Mouse (Mus musculus): ENCODE data around the gene Fam189a1. TPM values are rescaled to one million over a fixed set of nuclear protein-coding genes. Genes with fewer than 3 reads are reported as not detected.

Fam189a1 gene
- polyA plus RNA-seq, 1 experiment = 0.05 TPM

GRCm38 (mm10) chr7:64911945-64912344, 244.4 kb downstream of the Fam189a1 start:
- Histone ChIP-seq H3K27me3 (replicated peaks; ENCODE audit: control insufficient read depth, insufficient read depth, low read length) (0 out of 2 replicates have a peak, but pooled peaks cover 1% of the 10 kb centered on the region), H3K36me3 (ENCODE audit: control insufficient read depth, insufficient read depth, low read length) (no peaks in the 10 kb centered on the region), H3K27ac (ENCODE audit: insufficient read depth, low read depth, low read length) (no peak overlapping the region), H3K4me1 (ENCODE audit: control insufficient read depth, insufficient read depth, low read length) (no peaks in the 10 kb centered on the region), H3K4me3 (ENCODE audit: insufficient read depth, low read depth, low read length) (no peak overlapping the region)
- WGBS = 69% methylated on average over 2 of the region's 2 CpGs
- TF ChIP-seq CTCF (conservative IDR thresholded peaks at IDR 0.05; ENCODE audit: insufficient read depth, insufficient read length, low read depth, low read length) (no peak), POLR2A (IDR thresholded peaks at IDR 0.05; ENCODE audit: low read depth, low read length) (no peak)
- no peak for DNase-seq

GRCm38 (mm10) chr7:64910208-64910607, 246.2 kb downstream of the Fam189a1 start:
- no peak for DNase-seq
- no peak overlapping the region for H3K27ac ChIP-seq (ENCODE audit: insufficient read depth, low read depth, low read length)
- H3K4me1 ChIP-seq (ENCODE audit: control insufficient read depth, insufficient read depth, low read length) = no peaks in the 10 kb centered on the region
- TF ChIP-seq POLR2A (IDR thresholded peaks at IDR 0.05; ENCODE audit: low read depth, low read length) = no peak
- TF ChIP-seq CTCF (conservative IDR thresholded peaks at IDR 0.05; ENCODE audit: insufficient read depth, insufficient read length, low read depth, low read length) = no peak
- no peak overlapping the region for H3K4me3 ChIP-seq (ENCODE audit: insufficient read depth, low read depth, low read length)
- 80% methylated on average over 2 of the region's 2 CpGs for WGBS
- H3K27me3 ChIP-seq (replicated peaks; ENCODE audit: control insufficient read depth, insufficient read depth, low read length) = 0 out of 2 replicates have a peak, but pooled peaks cover 1% of the 10 kb centered on the region
- no peaks in the 10 kb centered on the region for H3K36me3 ChIP-seq (ENCODE audit: control insufficient read depth, insufficient read depth, low read length)

GRCm38 (mm10) chr7:64906955-64907354, 249.4 kb downstream of the Fam189a1 start:
- DNase-seq = no peak
- WGBS = 69% methylated on average over 5 of the region's 5 CpGs
- Histone ChIP-seq H3K4me1 (ENCODE audit: control insufficient read depth, insufficient read depth, low read length) (no peaks in the 10 kb centered on the region), H3K36me3 (ENCODE audit: control insufficient read depth, insufficient read depth, low read length) (no peaks in the 10 kb centered on the region), H3K27ac (ENCODE audit: insufficient read depth, low read depth, low read length) (no peak overlapping the region), H3K27me3 (replicated peaks; ENCODE audit: control insufficient read depth, insufficient read depth, low read length) (0 out of 2 replicates have a peak, but pooled peaks cover 1% of the 10 kb centered on the region), H3K4me3 (ENCODE audit: insufficient read depth, low read depth, low read length) (no peak overlapping the region)
- TF ChIP-seq POLR2A (IDR thresholded peaks at IDR 0.05; ENCODE audit: low read depth, low read length) (no peak), CTCF (conservative IDR thresholded peaks at IDR 0.05; ENCODE audit: insufficient read depth, insufficient read length, low read depth, low read length) (no peak)

GRCm38 (mm10) chr7:64905506-64905905, 250.9 kb downstream of the Fam189a1 start:
- no peak overlapping the region for H3K4me3 ChIP-seq (ENCODE audit: insufficient read depth, low read depth, low read length)
- no peak for DNase-seq
- H3K27me3 ChIP-seq (replicated peaks; ENCODE audit: control insufficient read depth, insufficient read depth, low read length) = 0 out of 2 replicates have a peak, but pooled peaks cover 1% of the 10 kb centered on the region
- no peak overlapping the region for H3K27ac ChIP-seq (ENCODE audit: insufficient read depth, low read depth, low read length)
- TF ChIP-seq CTCF (conservative IDR thresholded peaks at IDR 0.05; ENCODE audit: insufficient read depth, insufficient read length, low read depth, low read length) (no peak), POLR2A (IDR thresholded peaks at IDR 0.05; ENCODE audit: low read depth, low read length) (no peak)
- H3K36me3 ChIP-seq (ENCODE audit: control insufficient read depth, insufficient read depth, low read length) = no peaks in the 10 kb centered on the region
- 78% methylated on average over 3 of the region's 3 CpGs for WGBS
- H3K4me1 ChIP-seq (ENCODE audit: control insufficient read depth, insufficient read depth, low read length) = no peaks in the 10 kb centered on the region

GRCm38 (mm10) chr7:64900249-64900648, 256.1 kb downstream of the Fam189a1 start:
- WGBS = 69% methylated on average over 2 of the region's 2 CpGs
- H3K27ac ChIP-seq (ENCODE audit: insufficient read depth, low read depth, low read length) = no peak overlapping the region

GRCm38 (mm10) chr7:64896587-64896986, 259.8 kb downstream of the Fam189a1 start:
- H3K4me3 ChIP-seq (ENCODE audit: insufficient read depth, low read depth, low read length) = no peak overlapping the region
- 84% methylated on average over 6 of the region's 6 CpGs for WGBS
- H3K27me3 ChIP-seq (replicated peaks; ENCODE audit: control insufficient read depth, insufficient read depth, low read length) = no peaks in the 10 kb centered on the region
- H3K36me3 ChIP-seq (ENCODE audit: control insufficient read depth, insufficient read depth, low read length) = no peaks in the 10 kb centered on the region
- no peak for DNase-seq
- TF ChIP-seq CTCF (conservative IDR thresholded peaks at IDR 0.05; ENCODE audit: insufficient read depth, insufficient read length, low read depth, low read length) (no peak), POLR2A (IDR thresholded peaks at IDR 0.05; ENCODE audit: low read depth, low read length) (no peak)
- no peaks in the 10 kb centered on the region for H3K4me1 ChIP-seq (ENCODE audit: control insufficient read depth, insufficient read depth, low read length)
- H3K27ac ChIP-seq (ENCODE audit: insufficient read depth, low read depth, low read length) = no peak overlapping the region

More at GRCm38 (mm10) chr7:64900249-64900648, 256.1 kb downstream of the Fam189a1 start:
- Histone ChIP-seq H3K4me3 (ENCODE audit: insufficient read depth, low read depth, low read length) (no peak overlapping the region), H3K4me1 (ENCODE audit: control insufficient read depth, insufficient read depth, low read length) (no peaks in the 10 kb centered on the region), H3K36me3 (ENCODE audit: control insufficient read depth, insufficient read depth, low read length) (no peaks in the 10 kb centered on the region), H3K27me3 (replicated peaks; ENCODE audit: control insufficient read depth, insufficient read depth, low read length) (no peaks in the 10 kb centered on the region)
- DNase-seq = no peak
- TF ChIP-seq POLR2A (IDR thresholded peaks at IDR 0.05; ENCODE audit: low read depth, low read length) (no peak), CTCF (conservative IDR thresholded peaks at IDR 0.05; ENCODE audit: insufficient read depth, insufficient read length, low read depth, low read length) (no peak)

- DNase-seq = no peak
- Histone ChIP-seq H3K27me3 (replicated peaks; ENCODE audit: control insufficient read depth, insufficient read depth, low read length) (no peaks in the 10 kb centered on the region), H3K36me3 (ENCODE audit: control insufficient read depth, insufficient read depth, low read length) (no peaks in the 10 kb centered on the region), H3K4me3 (ENCODE audit: insufficient read depth, low read depth, low read length) (no peak overlapping the region), H3K4me1 (ENCODE audit: control insufficient read depth, insufficient read depth, low read length) (no peaks in the 10 kb centered on the region), H3K27ac (ENCODE audit: insufficient read depth, low read depth, low read length) (no peak overlapping the region)
- 35% methylated on average over 5 of the region's 5 CpGs for WGBS
- no peak for TF ChIP-seq POLR2A (IDR thresholded peaks at IDR 0.05; ENCODE audit: low read depth, low read length)
- TF ChIP-seq CTCF (conservative IDR thresholded peaks at IDR 0.05; ENCODE audit: insufficient read depth, insufficient read length, low read depth, low read length) = no peak
Measured at GRCm38 (mm10) chr7:64895685-64896101, 260.7 kb downstream of the Fam189a1 start.

All from kidney, adult 2 months (tissue).